Mouse (Mus musculus): ENCODE measurements at regions not wholly inside any gene's neighbourhood (a gene's known extent, or its start where the extent isn't known, plus 50 kb on each side); places are given as distances from the start of the nearest gene placed in this dataset.

GRCm38 (mm10) chr5:77589252-77589651 is 181.4 kb upstream of the Igfbp7 start:
- no peak overlapping the region for H3K9ac ChIP-seq (ENCODE audit: insufficient read depth, low read depth)
- no peak overlapping the region for H3K4me3 ChIP-seq (replicated peaks in 1 of 3; ENCODE audit: low read depth in 2 of 3, low read length in 2 of 3, poor library complexity in 1 of 3)
- peaks cover 2% of the 10 kb centered on the region for H3K27me3 ChIP-seq (replicated peaks)
- no peaks in the 10 kb centered on the region for H3K36me3 ChIP-seq (replicated peaks in 1 of 2; ENCODE audit: control insufficient read depth in 1 of 2, insufficient read depth in 1 of 2, low read length in 1 of 2)
- no peak for TF ChIP-seq SIN3A (IDR thresholded peaks at IDR 0.05; ENCODE audit: low read length)
- no peak for TF ChIP-seq TBP (conservative IDR thresholded peaks at IDR 0.05; ENCODE audit: low read depth, low read length)
- TF ChIP-seq RCOR1 (conservative IDR thresholded peaks at IDR 0.05; ENCODE audit: low read depth, low read length), result no peak
- no peak for TF ChIP-seq CTCF (conservative IDR thresholded peaks at IDR 0.05 in 1 of 2, IDR thresholded peaks at IDR 0.05 in 1 of 2; ENCODE audit: low read depth in 2 of 2, low read length in 2 of 2)
- no peak for TF ChIP-seq BHLHE40 (IDR thresholded peaks at IDR 0.05; ENCODE audit: low read depth, low read length)
- TF ChIP-seq JUND (conservative IDR thresholded peaks at IDR 0.05; ENCODE audit: low read depth, low read length), result no peak
- TF ChIP-seq HCFC1 (IDR thresholded peaks at IDR 0.05; ENCODE audit: low read depth, low read length), result no peak
- no peak for TF ChIP-seq SMC3 (IDR thresholded peaks at IDR 0.05; ENCODE audit: low read depth, low read length)
- no peak for TF ChIP-seq TCF12 (IDR thresholded peaks at IDR 0.05; ENCODE audit: low read depth, low read length)
- TF ChIP-seq MEF2A (IDR thresholded peaks at IDR 0.05; ENCODE audit: borderline replicate concordance, low read depth, low read length), result no peak
- TF ChIP-seq ZNF384 (IDR thresholded peaks at IDR 0.05; ENCODE audit: low read depth, low read length), result no peak
- no peak for TF ChIP-seq E2F4 (IDR thresholded peaks at IDR 0.05; ENCODE audit: insufficient replicate concordance, low read depth, low read length)
- TF ChIP-seq MXI1 (IDR thresholded peaks at IDR 0.05; ENCODE audit: low read depth, low read length), result no peak
- TF ChIP-seq MAX (IDR thresholded peaks at IDR 0.05; ENCODE audit: low read length), result no peak
- TF ChIP-seq NRF1 (IDR thresholded peaks at IDR 0.05; ENCODE audit: low read depth, low read length), result no peak
- TF ChIP-seq JUN (IDR thresholded peaks at IDR 0.05; ENCODE audit: insufficient read depth, low read depth, low read length), result no peak
- H3K27ac ChIP-seq (ENCODE audit: insufficient read depth, low read depth), result no peak overlapping the region
- in situ Hi-C loops (cut with MboI; ENCODE audit: low pct_ligation_motif_present, low pct_unique_long_range_greater_than_20kb, low sequenced_read_pairs) (no loop called here), dilution Hi-C loops (cut with MboI; ENCODE audit: extremely low pct_ligation_motif_present, extremely low pct_unique_long_range_greater_than_20kb, low sequenced_read_pairs) (no loop called here)
- DNase-seq (ENCODE audit: extremely low read depth), result no peak
- no peaks in the 10 kb centered on the region for H3K9me3 ChIP-seq (replicated peaks; ENCODE audit: low read length)
- H3K4me1 ChIP-seq (ENCODE audit: control insufficient read depth in 1 of 2, insufficient read depth in 2 of 2), result 0 out of 4 replicates have a peak, but pooled peaks cover 0 to 2% of the 10 kb centered on the region in 2 experiments
- no peaks in the 10 kb centered on the region for H3K79me2 ChIP-seq (replicated peaks; ENCODE audit: control insufficient read depth, extremely low read depth, insufficient read depth, poor library complexity, severe bottlenecking)
- H3K4me2 ChIP-seq (ENCODE audit: insufficient read depth, low read depth, poor library complexity, severe bottlenecking), result no peak overlapping the region

DNA sequence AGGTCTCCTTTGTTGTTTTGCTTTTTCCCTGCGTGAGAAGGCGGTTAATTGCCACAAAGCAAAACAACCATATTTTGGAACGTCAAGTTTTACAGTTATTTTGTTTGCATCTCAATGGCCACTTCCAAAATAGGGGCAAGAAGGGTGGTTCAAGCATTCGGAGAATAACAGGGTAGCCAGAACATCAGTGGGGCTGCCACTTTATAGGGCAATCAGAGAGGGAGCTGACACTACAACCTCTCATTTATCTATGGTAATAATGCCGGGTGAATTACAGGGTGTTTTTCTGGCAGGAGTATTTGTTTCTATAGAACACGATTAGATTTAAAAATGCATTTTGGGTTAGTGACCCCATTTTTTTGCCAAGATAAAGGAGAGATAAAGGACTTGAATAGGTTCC is 173.9 kb upstream of the Igfbp7 start:
- no peak for DNase-seq (ENCODE audit: extremely low read depth)
- Histone ChIP-seq H3K9ac (ENCODE audit: insufficient read depth, low read depth) (no peak overlapping the region), H3K4me3 (replicated peaks in 1 of 3; ENCODE audit: low read depth in 2 of 3, low read length in 2 of 3, poor library complexity in 1 of 3) (no peak overlapping the region), H3K36me3 (replicated peaks in 1 of 2; ENCODE audit: control insufficient read depth in 1 of 2, insufficient read depth in 1 of 2, low read length in 1 of 2) (no peaks in the 10 kb centered on the region), H3K79me2 (replicated peaks; ENCODE audit: control insufficient read depth, extremely low read depth, insufficient read depth, poor library complexity, severe bottlenecking) (no peaks in the 10 kb centered on the region), H3K27me3 (replicated peaks) (peaks cover 1% of the 10 kb centered on the region), H3K4me1 (ENCODE audit: control insufficient read depth in 1 of 2, insufficient read depth in 2 of 2) (no peaks in the 10 kb centered on the region), H3K9me3 (replicated peaks; ENCODE audit: low read length) (no peaks in the 10 kb centered on the region), H3K27ac (ENCODE audit: insufficient read depth, low read depth) (no peak overlapping the region), H3K4me2 (ENCODE audit: insufficient read depth, low read depth, poor library complexity, severe bottlenecking) (no peak overlapping the region)
- in situ Hi-C loops (cut with MboI; ENCODE audit: low pct_ligation_motif_present, low pct_unique_long_range_greater_than_20kb, low sequenced_read_pairs) (no loop called here), dilution Hi-C loops (cut with MboI; ENCODE audit: extremely low pct_ligation_motif_present, extremely low pct_unique_long_range_greater_than_20kb, low sequenced_read_pairs) (no loop called here)
- TF ChIP-seq UBTF (IDR thresholded peaks at IDR 0.05; ENCODE audit: low read depth, low read length) (no peak), USF1 (IDR thresholded peaks at IDR 0.05; ENCODE audit: low read depth, low read length) (no peak), RCOR1 (conservative IDR thresholded peaks at IDR 0.05; ENCODE audit: low read depth, low read length) (no peak), EP300 (IDR thresholded peaks at IDR 0.05; ENCODE audit: low read length) (no peak), MYC (IDR thresholded peaks at IDR 0.05; ENCODE audit: low read depth, low read length) (no peak), ZKSCAN1 (IDR thresholded peaks at IDR 0.05; ENCODE audit: borderline replicate concordance, low read depth, low read length) (no peak), ZMIZ1 (IDR thresholded peaks at IDR 0.05; ENCODE audit: low read depth, low read length) (no peak), CTCF (conservative IDR thresholded peaks at IDR 0.05 in 1 of 2, IDR thresholded peaks at IDR 0.05 in 1 of 2; ENCODE audit: low read depth in 2 of 2, low read length in 2 of 2) (no peak), ZNF384 (IDR thresholded peaks at IDR 0.05; ENCODE audit: low read depth, low read length) (no peak), PAX5 (IDR thresholded peaks at IDR 0.05; ENCODE audit: low read length) (no peak), E2F4 (IDR thresholded peaks at IDR 0.05; ENCODE audit: insufficient replicate concordance, low read depth, low read length) (no peak), RAD21 (IDR thresholded peaks at IDR 0.05; ENCODE audit: low read depth, low read length) (no peak), USF2 (conservative IDR thresholded peaks at IDR 0.05; ENCODE audit: low read depth, low read length) (no peak), TBP (conservative IDR thresholded peaks at IDR 0.05; ENCODE audit: low read depth, low read length) (no peak), MXI1 (IDR thresholded peaks at IDR 0.05; ENCODE audit: low read depth, low read length) (no peak)
